In genomic region chr3:99046190-99046589, GRCm38 (mm10) we compare ENCODE assay signal across 18 mouse cellular contexts.
"Had no signal": no experiment of that assay in that cellular context is flagged by ENCODE, and none has a peak within 500 bp of the region (broad histone marks: within the 10 kb centered on the region; RNA-seq: fewer than 3 reads in every experiment).

No protein-coding gene starts in this region.

- H3K9me3 ChIP-seq: midbrain, embryonic 10.5 days; midbrain, embryonic 12.5 days; neural tube, embryonic 13.5 days; neural tube, embryonic 15.5 days had no signal

- H3K36me3 ChIP-seq: midbrain, embryonic 10.5 days; midbrain, embryonic 12.5 days; neural tube, embryonic 13.5 days; neural tube, embryonic 15.5 days had no signal

- H3K4me3 ChIP-seq: midbrain, embryonic 10.5 days; midbrain, embryonic 12.5 days; myocyte; neural tube, embryonic 13.5 days; neural tube, embryonic 15.5 days had no signal

- H3K4me2 ChIP-seq: lung, embryonic 14.5 days; midbrain, embryonic 12.5 days; neural tube, embryonic 13.5 days; neural tube, embryonic 15.5 days had no signal

- H3K9ac ChIP-seq: lung, embryonic 14.5 days; midbrain, embryonic 12.5 days; neural tube, embryonic 13.5 days; neural tube, embryonic 15.5 days had no signal

- H3K4me1 ChIP-seq: midbrain, embryonic 10.5 days; midbrain, embryonic 12.5 days; neural tube, embryonic 13.5 days; neural tube, embryonic 15.5 days had no signal

- H3K27ac ChIP-seq: midbrain, embryonic 10.5 days; midbrain, embryonic 12.5 days; neural tube, embryonic 13.5 days; neural tube, embryonic 15.5 days had no signal

- H3K27me3 ChIP-seq: midbrain, embryonic 12.5 days; neural tube, embryonic 13.5 days; neural tube, embryonic 15.5 days had no signal

- DNase-seq: lung, embryonic 14.5 days; lung, postnatal 10 days; lung, postnatal 4 days; midbrain, embryonic 14.5 days; retina, postnatal 1 day; right cerebral cortex, adult 18-20 months; right cerebral cortex, postnatal 25 days; right cerebral cortex, postnatal 4 days; spleen, adult 18-20 months; thymus, adult 18-20 months; thymus, postnatal 14 days; thymus, postnatal 36 days had no signal

- ATAC-seq: midbrain, embryonic 16.5 days had no signal
